Mouse (Mus musculus): ENCODE results near the gene Abcf3. TPM values are rescaled to one million over a fixed set of nuclear protein-coding genes. Genes with fewer than 3 reads are reported as not detected.
A peak's percentile ranks its signal among the peaks of the same experiment; 100 is the strongest.

Gene Abcf3
- total RNA-seq, 2 experiments from 2014 or later: 86.0 to 95.3 TPM

GRCm38 (mm10) chr16:20539649-20540048, 8.7 kb upstream of the Abcf3 start:
- no peak for DNase-seq

DNA sequence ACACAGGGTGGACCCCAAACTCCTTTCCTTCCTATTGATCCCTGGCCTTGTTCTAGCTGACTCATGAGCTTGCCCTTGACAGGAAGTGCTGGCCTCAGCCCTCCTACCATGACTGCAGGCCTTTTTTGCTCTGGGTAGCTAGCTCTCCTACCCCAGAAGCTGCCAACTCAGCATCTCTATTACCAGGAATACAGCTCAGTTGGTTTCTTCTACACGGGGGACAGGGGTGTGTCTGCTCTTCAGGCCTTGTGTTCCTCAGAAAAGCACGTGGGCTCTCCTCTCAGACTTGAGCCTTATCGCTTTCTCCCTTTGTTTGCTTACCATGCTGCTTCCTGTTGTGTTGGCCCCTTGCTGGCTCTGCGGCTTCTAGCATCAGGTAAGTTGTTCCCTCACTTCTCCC, 7.9 kb upstream of the Abcf3 start:
- DNase-seq: peak; percentile 47 to 48

GRCm38 (mm10) chr16:20545696-20546095, 2.7 kb upstream of the Abcf3 start:
- DNase-seq: no peak

DNA sequence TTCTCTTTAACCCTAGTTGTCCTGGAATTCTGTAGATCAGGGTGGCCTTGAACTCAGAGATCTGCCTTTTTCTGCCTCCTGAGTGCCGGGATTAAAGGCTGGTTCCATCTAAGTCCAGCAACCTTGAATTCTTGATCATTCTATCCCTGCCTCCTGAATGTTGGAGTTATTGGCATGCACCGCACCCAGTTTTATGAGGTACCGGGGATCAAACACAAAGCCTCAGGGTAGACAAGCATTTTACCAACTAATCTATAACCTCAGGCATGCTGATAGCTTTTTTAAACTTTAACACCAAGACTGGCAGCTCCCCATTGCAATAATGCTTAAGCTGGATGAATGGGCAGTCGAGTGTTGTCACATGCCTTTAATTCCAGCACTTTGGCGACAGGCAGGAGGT, 954 bp upstream of the Abcf3 start:
- no peak for DNase-seq

- no peak for DNase-seq
These were observed 784 bp downstream of the Abcf3 start for GRCm38 (mm10) chr16:20549161-20549560.

DNA sequence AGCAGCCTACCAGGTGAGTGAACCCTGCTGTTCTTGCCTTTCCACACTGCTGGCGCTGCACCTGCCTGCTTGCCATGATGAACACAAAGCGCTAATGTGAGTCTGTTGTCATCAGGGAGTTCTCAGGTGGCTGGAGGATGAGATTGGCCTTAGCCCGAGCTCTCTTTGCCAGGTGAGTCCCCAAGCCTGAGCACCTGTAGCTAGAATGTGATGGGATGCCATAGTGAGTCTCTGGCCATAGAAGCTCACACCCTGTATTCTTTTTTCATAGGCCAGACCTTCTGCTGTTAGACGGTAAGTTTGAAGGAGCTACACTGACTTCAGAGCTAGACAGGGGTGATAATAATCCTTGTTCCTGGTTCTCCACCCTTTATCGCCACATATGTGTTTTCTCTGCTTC, 3.3 kb downstream of the Abcf3 start:
- DNase-seq: no peak

GRCm38 (mm10) chr16:20552594-20552993, 4.2 kb downstream of the Abcf3 start:
- DNase-seq: no peak

DNA sequence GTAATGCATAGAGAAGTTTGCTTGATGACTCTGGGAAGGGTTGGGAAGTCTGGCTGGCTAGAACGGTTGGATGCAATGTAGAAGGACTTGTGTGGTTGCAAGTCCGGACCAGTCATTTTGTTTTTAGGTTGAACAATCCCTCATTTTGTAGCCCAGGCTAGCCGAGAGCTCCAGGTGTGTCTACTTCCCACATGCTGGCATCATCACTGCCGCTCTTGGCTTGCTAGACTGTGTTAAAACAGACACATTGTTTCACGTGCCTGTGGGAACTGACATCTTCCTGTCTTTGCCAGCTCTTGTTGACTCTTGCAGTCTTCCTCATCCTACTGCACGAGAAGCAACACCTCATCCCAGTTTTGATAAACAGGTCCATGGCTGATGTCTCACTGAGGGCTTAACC, 6.6 kb downstream of the Abcf3 start:
- DNase-seq: no peak

DNA sequence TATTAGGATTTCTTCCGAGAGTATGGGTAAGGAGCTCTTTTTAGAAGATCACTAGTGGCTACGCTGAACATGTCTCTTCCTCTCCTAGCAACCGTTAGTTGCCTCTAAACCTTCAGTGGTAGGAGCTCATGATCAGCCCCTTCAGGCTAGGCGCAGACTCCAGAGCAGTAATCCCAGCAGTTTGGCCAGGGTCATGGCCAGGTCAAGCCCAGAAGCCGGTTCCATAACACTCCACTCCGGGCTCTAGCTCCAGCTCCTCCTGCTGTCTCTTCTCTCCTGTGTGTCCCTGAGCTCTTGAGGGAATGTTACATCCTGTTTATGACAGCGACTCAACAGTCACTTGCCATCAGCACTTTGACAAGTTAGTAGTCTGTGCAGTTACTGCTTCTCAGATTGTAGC, 9.0 kb downstream of the Abcf3 start:
- DNase-seq: no peak

DNA sequence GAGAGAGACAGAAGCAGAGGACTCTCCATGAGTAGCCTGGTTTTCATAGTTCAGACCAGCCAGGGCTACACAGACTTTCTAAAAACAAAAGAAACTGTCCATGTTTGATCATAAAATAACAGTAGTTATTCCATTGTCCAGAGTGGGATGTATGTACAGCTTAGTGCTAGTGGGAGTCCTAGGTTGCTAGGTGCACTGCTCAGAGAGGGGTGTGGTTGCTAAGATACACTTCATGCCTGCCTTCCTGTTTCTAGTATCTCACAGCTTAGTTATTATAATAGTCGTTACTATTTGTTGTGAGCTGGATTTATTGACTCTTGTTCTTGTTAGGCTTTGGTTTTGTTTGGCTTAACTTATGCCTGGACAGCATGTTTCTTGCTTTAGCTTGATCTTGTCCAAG, 16.7 kb downstream of the Abcf3 start:
- DNase-seq: no peak

- no peak for DNase-seq
These were observed 41.1 kb downstream of the Abcf3 start, which contains the start of gene Vwa5b2 for GRCm38 (mm10) chr16:20589366-20589938. Vwa5b2 (plus strand) TSS chr16:20589471.

DNA sequence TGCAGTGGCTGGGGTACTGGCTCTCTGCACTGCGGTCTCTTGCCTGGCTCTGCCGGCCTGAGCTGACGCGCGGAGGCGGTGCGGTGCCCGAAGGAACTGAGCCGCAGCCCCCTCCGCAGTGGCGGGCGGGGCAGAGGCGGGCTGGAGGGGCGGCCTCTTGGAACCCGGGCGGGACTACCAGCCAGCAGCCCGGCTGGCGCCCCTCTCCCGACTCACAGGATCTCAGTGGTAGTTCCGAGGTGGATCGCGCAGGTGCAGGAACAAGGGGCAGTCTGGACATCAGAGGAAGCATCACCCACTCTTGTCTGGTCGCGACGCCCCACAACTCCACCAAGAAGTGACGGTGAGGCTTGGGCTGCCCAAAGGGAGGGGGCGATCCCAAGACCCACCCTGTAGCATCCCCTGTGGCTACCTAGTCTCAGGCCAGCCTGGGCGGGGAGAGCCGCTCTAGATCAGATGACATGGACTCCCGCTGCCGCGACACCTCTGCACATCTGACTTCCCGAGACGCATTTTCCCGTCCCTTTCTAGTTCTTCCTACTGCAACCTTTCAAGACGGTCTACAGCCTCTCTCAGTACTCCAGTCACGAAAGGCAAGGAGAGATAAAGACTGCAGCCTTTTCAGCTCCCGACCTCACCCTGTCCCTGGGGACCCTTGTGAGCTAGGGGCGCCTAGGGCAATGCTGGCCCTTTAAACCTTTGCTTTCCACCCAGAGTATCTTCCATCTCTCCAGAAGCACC, 41.7 kb downstream of the Abcf3 start:
- peak; percentile 40 to 56 for DNase-seq

DNA sequence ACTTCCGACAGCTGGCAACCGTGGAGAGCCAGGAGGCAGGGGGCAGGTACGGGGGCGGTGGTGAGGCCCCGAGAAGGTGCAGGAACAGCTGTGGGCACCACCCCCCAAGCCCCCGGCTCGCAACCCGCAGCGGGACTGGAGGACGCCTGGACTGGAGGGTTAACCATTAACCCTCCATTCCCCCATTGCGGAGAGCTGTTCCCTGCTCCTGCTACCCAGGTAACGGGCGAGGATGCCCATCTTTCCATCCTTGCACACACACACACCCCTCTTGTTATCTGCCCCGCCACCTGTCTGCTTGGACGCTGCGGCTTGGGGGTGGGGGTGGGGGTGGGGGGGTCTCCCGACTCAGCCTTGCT, 42.3 kb downstream of the Abcf3 start:
- DNase-seq: no peak

- DNase-seq: peak; percentile 9 to 14
These were observed 42.8 kb downstream of the Abcf3 start for GRCm38 (mm10) chr16:20591076-20591705.

DNA sequence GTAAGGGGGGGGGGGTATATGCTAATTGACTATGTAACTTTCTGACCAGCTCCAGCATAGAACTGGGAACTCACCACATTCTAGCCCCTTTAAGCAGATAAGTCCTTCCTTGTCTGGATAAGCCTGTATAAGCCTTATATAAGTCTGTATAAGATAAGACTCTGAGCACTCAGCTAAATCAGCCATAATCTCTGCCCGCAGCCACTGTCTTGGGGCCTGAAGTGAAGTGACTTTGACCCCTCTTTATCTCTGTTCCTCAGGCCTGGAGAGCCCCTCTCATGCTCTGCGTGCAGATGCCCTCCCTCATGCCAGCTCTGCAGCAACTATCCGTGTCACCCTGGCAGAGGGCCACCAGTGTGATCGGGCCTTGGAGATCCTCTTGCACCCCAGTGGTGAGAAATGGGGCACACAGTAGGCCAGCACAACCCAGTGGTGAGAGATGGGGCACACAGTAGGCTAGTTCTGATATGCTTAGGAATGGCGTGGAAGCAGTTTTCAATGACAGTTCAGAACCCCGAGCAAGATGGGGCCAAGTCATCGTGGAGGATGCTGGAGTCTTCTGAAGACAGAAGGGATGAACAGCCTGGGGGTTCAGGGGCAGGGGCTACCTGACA, 46.8 kb downstream of the Abcf3 start:
- no peak for DNase-seq

DNA sequence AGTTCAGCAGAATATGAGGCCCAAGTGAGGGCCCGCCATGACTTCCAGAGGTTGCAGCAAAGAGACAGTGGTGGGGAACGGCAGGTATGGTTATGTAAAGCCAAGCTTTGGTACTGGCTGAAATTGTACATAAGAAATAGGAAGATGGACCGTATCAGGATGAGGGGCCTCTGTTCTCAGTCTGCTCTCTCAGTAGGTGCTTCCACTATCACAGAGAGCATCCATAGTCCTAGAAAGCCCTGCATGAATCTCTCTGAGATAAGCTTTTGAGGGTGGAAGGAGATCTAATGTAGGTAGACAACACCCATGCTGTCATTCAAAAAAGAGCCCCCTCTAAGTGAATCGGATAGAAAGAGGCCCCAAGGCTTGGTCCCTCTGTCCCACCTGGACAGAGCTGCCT, 47.4 kb downstream of the Abcf3 start:
- DNase-seq: no peak

DNA sequence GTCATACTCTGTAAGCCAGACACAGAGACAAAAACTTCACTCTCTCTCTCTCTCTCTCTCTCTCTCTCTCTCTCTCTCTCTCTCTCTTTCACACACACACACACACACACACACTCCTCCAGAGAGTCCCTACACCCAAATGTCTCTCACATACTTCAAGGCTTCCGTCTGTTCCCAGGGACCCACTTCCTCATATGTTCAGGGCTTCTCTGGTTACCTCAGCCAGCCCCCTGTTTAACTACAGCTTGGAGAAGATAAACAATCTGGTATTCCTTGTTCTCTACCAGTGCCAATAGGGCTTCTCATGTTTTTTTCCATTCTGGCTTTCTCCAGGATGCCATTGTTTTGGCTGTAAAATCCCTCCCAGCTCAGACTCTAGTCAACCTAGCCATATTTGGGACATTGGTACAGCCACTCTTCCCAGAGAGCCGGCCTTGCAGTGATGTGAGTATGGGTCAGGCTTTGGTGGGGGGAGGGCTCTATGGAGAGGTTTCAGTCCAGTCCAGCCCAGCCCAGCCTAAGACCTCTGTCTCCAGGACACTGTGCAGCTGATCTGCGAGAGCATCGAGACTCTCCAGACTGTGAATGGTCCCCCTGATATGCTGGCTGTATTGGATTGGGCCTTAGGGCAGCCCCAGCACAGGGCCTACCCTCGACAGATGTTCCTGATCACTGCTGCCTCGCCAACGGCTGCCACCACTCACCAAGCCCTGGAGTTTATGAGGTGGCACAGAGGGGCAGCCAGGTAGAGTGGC, 48.5 kb downstream of the Abcf3 start:
- no peak for DNase-seq

- no peak for DNase-seq
These were observed 52.1 kb downstream of the Abcf3 start for GRCm38 (mm10) chr16:20600511-20600910.

- no peak for DNase-seq
These were observed 56.3 kb downstream of the Abcf3 start for GRCm38 (mm10) chr16:20604705-20605104.

- DNase-seq: peak; percentile 77 to 78
These were observed 62.4 kb downstream of the Abcf3 start for GRCm38 (mm10) chr16:20610501-20611356.
